Comparison of ENCODE assay signal across 8 mouse cellular contexts in the genomic region with DNA sequence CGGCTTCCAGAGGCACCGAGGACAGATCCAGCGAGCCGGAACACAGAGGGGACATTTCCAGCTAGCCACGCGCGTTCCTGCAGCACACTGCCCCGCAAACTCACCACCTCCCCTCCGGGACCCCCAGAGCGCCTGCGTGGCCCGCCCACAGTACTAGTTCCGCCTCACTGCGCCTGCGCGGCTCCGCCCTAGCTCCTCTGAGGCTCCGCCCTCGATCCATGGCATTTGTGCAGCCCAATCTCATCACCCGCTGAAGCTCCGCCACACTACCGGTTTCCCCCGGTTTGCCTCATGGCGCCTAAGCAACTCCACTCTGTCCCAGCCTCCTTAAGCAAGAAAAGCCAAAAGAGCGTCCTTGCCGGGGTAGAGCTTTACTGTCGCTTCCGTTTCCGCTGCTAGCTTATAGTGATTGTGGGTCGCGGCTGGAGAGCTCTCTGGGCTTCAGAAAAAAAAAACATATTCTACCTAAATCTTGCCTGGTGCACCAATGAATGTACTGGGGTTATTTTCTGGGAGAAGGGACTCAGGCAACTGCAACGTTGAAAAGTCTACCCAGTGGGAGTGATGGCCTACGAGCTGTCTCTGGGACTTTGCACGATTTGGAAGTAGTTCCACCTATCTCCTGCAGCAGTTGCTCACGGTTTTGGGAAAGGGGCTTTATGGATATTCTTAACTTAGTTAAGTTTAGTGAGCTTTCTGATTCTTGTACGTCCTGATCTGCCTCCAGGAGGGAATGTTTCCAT. TPM values are rescaled to one million over a fixed set of nuclear protein-coding genes. Genes with fewer than 3 reads are reported as not detected.
A peak's percentile ranks its signal among the peaks of the same experiment; 100 is the strongest.
DNase-seq lines count a peak whose midpoint lies in the region; ATAC-seq and TF ChIP-seq lines count a peak whose summit lies in the region.

A gene (minus strand): TSS at position 163 of the 743 bp plus-strand sequence.

- peaks cover 18% of the 10 kb centered on the region for H3K4me1 ChIP-seq in forebrain, embryonic 15.5 days
- no peaks in the 10 kb centered on the region for H3K4me1 ChIP-seq in lung, adult 2 months (ENCODE audit: control insufficient read depth, insufficient read depth, low read length)

- intact Hi-C loops in heart, postnatal 25 days (cut with DNase I), result loop anchor here (2.0 to 5.0 kb wide), 3 partner anchors 47 to 74 kb away; a partner anchor contains a TSS

- TF ChIP-seq CTCF in lung, adult 2 months (IDR thresholded peaks at IDR 0.05; ENCODE audit: insufficient read depth, low read length), result no peak

- peak; percentile 96 for ATAC-seq in forebrain, embryonic 15.5 days (replicated peaks)
- peak; percentile 83 for ATAC-seq in neutrophil, adult 5-6 weeks (ENCODE audit: extremely low read depth, insufficient number of reproducible peaks, low FRiP score, poor library complexity, severe bottlenecking)

- H3K9ac ChIP-seq in forebrain, embryonic 15.5 days (replicated peaks), result peak within 1 kb of the TSS; percentile 77

- peak within 1 kb of the TSS; percentile 95 for H3K27ac ChIP-seq in forebrain, embryonic 15.5 days (replicated peaks)

- 3% methylated on average over 36 of the region's 36 CpGs for WGBS in forebrain, embryonic 15.5 days
- 2% methylated on average over 36 of the region's 36 CpGs for WGBS in lung, adult 2 months

- peak; percentile 96 for DNase-seq in ES-CJ7 (ENCODE audit: low read depth, low spot score)
- DNase-seq in cerebellum, adult 11 months, result peak; percentile 99
- DNase-seq in heart, postnatal 25 days (ENCODE audit: low spot score), result peak; percentile 97
- peak; percentile 98 to 99 for DNase-seq in layer of hippocampus, adult 18-20 months (ENCODE audit: low spot score in 2 of 2)
- peak; percentile 99 for DNase-seq in lung, adult 2 months
- DNase-seq in thymus, adult 18-20 months, result peak; percentile 98

- H3K36me3 ChIP-seq in forebrain, embryonic 15.5 days, result no peaks in the 10 kb centered on the region

- H3K9me3 ChIP-seq in forebrain, embryonic 15.5 days, result no peaks in the 10 kb centered on the region

- TF ChIP-seq POLR2A in lung, adult 2 months (IDR thresholded peaks at IDR 0.05; ENCODE audit: borderline replicate concordance, extremely low read depth, low read depth, low read length), result peak; percentile 90

- H3K27me3 ChIP-seq in forebrain, embryonic 15.5 days, result no peaks in the 10 kb centered on the region

- peak within 1 kb of the TSS; percentile 74 for H3K4me3 ChIP-seq in forebrain, embryonic 15.5 days
- peak within 1 kb of the TSS; percentile 86 for H3K4me3 ChIP-seq in lung, adult 2 months (replicated peaks; ENCODE audit: extremely low read depth, low read depth, low read length)

- peak within 1 kb of the TSS; percentile 70 for H3K4me2 ChIP-seq in forebrain, embryonic 15.5 days (replicated peaks)

RNA-seq across cellular contexts. Expression of the gene that starts here (rescaled TPM):
- 22.8 and 24.3 TPM in 2 replicates for polyA plus RNA-seq in forebrain, embryonic 15.5 days (2015; fragmentation: Nextera tagmentation; extraction: Ambion mirVana)
- 10 to 100 TPM; 29.6 to 31.8 TPM for total RNA-seq in heart, postnatal 25 days (2021)
- 10 to 100 TPM; 16.5 to 20.0 TPM for total RNA-seq in layer of hippocampus, adult 18-20 months (2021)
- 39.0 and 43.0 TPM in 2 replicates for polyA plus RNA-seq in lung, adult 2 months (2012; rRNA removed)
- total RNA-seq in neutrophil, adult 5-6 weeks (2017), result 7.5 and 7.9 TPM in 2 replicates

Comparison
In these comparisons a context has a peak if more than half of its experiments do, and no peak if none do; other contexts are left out.
1. Peak in every context shown above with its lines: DNase-seq, ATAC-seq, H3K4me3 ChIP-seq and H3K27ac ChIP-seq.